Mouse (Mus musculus): ENCODE results near the gene Mecom. TPM values are rescaled to one million over a fixed set of nuclear protein-coding genes. Genes with fewer than 3 reads are reported as not detected.

The Mecom gene
- total and polyA plus RNA-seq, 3 experiments, result not detected

- Histone ChIP-seq H3K27ac (ENCODE audit: insufficient read depth, low read depth) (no peak overlapping the region), H3K27me3 (replicated peaks) (no peaks in the 10 kb centered on the region), H3K9me3 (replicated peaks; ENCODE audit: low read length) (no peaks in the 10 kb centered on the region), H3K4me2 (ENCODE audit: insufficient read depth, low read depth, poor library complexity, severe bottlenecking) (no peak overlapping the region), H3K79me2 (replicated peaks; ENCODE audit: control insufficient read depth, extremely low read depth, insufficient read depth, poor library complexity, severe bottlenecking) (no peaks in the 10 kb centered on the region), H3K9ac (ENCODE audit: insufficient read depth, low read depth) (no peak overlapping the region), H3K36me3 (replicated peaks in 1 of 2; ENCODE audit: control insufficient read depth in 1 of 2, insufficient read depth in 1 of 2, low read length in 1 of 2) (no peaks in the 10 kb centered on the region), H3K4me1 (ENCODE audit: control insufficient read depth in 1 of 2, insufficient read depth in 2 of 2) (peaks cover 0 to 8% of the 10 kb centered on the region in 2 experiments; a peak in 2 of 4 replicates), H3K4me3 (replicated peaks in 1 of 3; ENCODE audit: low read depth in 2 of 3, low read length in 2 of 3, poor library complexity in 1 of 3) (no peak overlapping the region)
- in situ Hi-C loops (cut with MboI; ENCODE audit: low pct_ligation_motif_present, low pct_unique_long_range_greater_than_20kb, low sequenced_read_pairs) (no loop called here), dilution Hi-C loops (cut with MboI; ENCODE audit: extremely low pct_ligation_motif_present, extremely low pct_unique_long_range_greater_than_20kb, low sequenced_read_pairs) (no loop called here)
- TF ChIP-seq MAX (IDR thresholded peaks at IDR 0.05; ENCODE audit: low read length) (no peak), IRF4 (IDR thresholded peaks at IDR 0.05; ENCODE audit: low read depth, low read length) (no peak), KAT2A (IDR thresholded peaks at IDR 0.05; ENCODE audit: insufficient replicate concordance, low read length) (no peak), POLR2A (IDR thresholded peaks at IDR 0.05; ENCODE audit: low read depth, low read length) (no peak), TCF12 (IDR thresholded peaks at IDR 0.05; ENCODE audit: low read depth, low read length) (no peak), TBP (conservative IDR thresholded peaks at IDR 0.05; ENCODE audit: low read depth, low read length) (no peak), ZMIZ1 (IDR thresholded peaks at IDR 0.05; ENCODE audit: low read depth, low read length) (no peak), EP300 (IDR thresholded peaks at IDR 0.05; ENCODE audit: low read length) (no peak), SIN3A (IDR thresholded peaks at IDR 0.05; ENCODE audit: low read length) (no peak), PAX5 (IDR thresholded peaks at IDR 0.05; ENCODE audit: low read length) (no peak), E2F4 (IDR thresholded peaks at IDR 0.05; ENCODE audit: insufficient replicate concordance, low read depth, low read length) (no peak), BHLHE40 (IDR thresholded peaks at IDR 0.05; ENCODE audit: low read depth, low read length) (no peak), POLR2AphosphoS2 (IDR thresholded peaks at IDR 0.05; ENCODE audit: low read depth, low read length) (no peak)
- DNase-seq (ENCODE audit: extremely low read depth), result no peak
Observed at GRCm38 (mm10) chr3:30253714-30254113, 294.1 kb downstream of the Mecom start.

- dilution Hi-C loops (cut with MboI; ENCODE audit: extremely low pct_ligation_motif_present, extremely low pct_unique_long_range_greater_than_20kb, low sequenced_read_pairs), result no loop called here
- TF ChIP-seq HCFC1 (IDR thresholded peaks at IDR 0.05; ENCODE audit: low read depth, low read length) (no peak), ZC3H11A (IDR thresholded peaks at IDR 0.05; ENCODE audit: low read depth, low read length) (no peak), ZKSCAN1 (IDR thresholded peaks at IDR 0.05; ENCODE audit: borderline replicate concordance, low read depth, low read length) (no peak)
Observed at GRCm38 (mm10) chr3:30248656-30249384, 299.0 kb downstream of the Mecom start.

More at GRCm38 (mm10) chr3:30248656-30249384, 299.0 kb downstream of the Mecom start:
- in situ Hi-C loops (cut with MboI; ENCODE audit: low pct_ligation_motif_present, low pct_unique_long_range_greater_than_20kb, low sequenced_read_pairs), result no loop called here
- Histone ChIP-seq H3K36me3 (replicated peaks in 1 of 2; ENCODE audit: control insufficient read depth in 1 of 2, insufficient read depth in 1 of 2, low read length in 1 of 2) (no peaks in the 10 kb centered on the region), H3K4me2 (ENCODE audit: insufficient read depth, low read depth, poor library complexity, severe bottlenecking) (no peak overlapping the region), H3K79me2 (replicated peaks; ENCODE audit: control insufficient read depth, extremely low read depth, insufficient read depth, poor library complexity, severe bottlenecking) (no peaks in the 10 kb centered on the region), H3K9me3 (replicated peaks; ENCODE audit: low read length) (no peaks in the 10 kb centered on the region), H3K9ac (ENCODE audit: insufficient read depth, low read depth) (no peak overlapping the region), H3K4me3 (replicated peaks in 1 of 3; ENCODE audit: low read depth in 2 of 3, low read length in 2 of 3, poor library complexity in 1 of 3) (no peak overlapping the region), H3K27ac (ENCODE audit: insufficient read depth, low read depth) (no peak overlapping the region), H3K27me3 (replicated peaks) (no peaks in the 10 kb centered on the region), H3K4me1 (ENCODE audit: control insufficient read depth in 1 of 2, insufficient read depth in 2 of 2) (peaks cover 0 to 11% of the 10 kb centered on the region in 2 experiments; a peak in 2 of 4 replicates)
- DNase-seq (ENCODE audit: extremely low read depth), result no peak

All from CH12.LX (cell line).